Mouse (Mus musculus): ENCODE data around the gene Tmtc1.

Gene Tmtc1

GRCm38 (mm10) chr6:148302261-148302660, 141.9 kb downstream of the Tmtc1 start:
- DNase-seq, result no peak

DNA sequence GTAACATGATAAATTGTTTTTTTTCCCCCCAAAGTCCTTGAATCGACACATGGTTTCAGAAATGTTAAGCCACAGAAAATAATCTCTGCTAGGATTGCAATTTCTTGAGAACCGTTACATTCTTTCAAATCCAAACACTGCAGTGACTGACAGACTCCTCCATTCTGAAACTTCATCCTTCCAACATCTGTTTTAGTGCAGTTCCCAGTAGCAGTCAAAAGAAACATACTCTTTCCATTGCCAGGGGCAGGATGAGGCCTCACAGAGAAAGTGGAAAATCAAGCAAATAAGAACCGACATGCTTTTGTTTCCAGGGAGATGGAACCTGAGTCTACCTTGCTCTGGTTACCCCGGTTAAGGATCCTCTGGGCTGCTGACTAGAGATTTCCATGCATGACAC, 147.1 kb downstream of the Tmtc1 start:
- DNase-seq, result no peak

DNA sequence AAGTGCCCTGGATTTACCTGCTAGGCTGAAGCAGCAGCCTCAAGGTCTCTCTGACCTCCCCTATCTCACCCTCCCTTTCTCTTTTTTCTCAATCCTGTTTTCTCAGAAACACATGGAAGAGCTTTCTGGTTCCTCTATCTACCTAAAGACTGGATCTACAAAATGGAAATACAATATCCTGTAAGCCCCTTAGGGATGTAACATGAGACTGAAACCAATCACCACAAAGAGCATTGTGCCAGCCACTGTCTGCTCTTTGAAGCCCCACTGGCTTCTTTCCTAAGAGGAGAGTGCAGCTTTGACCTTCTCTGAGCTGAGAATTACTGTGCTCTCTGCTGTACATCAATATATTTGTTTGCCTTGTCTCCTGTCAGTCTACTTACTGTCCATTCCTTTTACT, 147.8 kb downstream of the Tmtc1 start:
- no peak for DNase-seq

DNA sequence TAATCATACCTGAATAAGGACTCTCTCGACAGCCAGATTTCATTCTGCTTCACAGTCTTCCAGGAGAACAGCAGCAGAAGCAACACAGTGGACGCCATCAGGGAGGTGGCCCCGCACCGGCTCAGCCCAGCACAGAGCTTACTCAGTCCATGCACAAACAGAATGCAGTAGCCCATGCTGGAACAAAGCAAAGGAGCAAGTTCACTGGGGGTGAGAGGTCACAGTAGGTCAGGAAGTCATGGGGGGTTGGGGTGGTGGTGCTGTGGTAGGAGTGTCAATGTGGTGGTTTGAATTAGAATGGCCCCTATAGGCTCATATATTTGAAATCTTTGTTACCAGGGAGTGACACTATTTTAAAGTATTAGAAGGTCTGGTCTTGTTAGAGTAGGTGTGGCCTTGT, 149.7 kb downstream of the Tmtc1 start:
- no peak for DNase-seq

DNA sequence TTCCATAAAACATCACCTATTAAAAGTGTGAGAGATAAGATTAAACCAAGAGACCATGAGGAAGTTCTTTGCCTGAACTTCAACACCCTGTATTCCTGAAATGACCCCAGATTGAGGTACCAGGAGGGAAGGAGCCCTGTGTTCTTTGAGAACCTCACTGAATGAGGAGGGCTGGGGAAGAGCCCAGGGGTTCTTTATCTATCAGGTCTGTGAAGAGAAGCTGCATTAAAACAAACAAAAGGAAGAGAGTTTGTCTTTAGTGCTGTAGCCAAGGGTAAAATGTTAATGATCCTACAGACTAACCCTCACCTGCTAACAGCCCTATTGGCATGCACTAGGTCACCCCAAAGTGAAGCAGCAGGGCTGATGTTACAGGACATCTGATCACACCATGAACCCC, 153.3 kb downstream of the Tmtc1 start:
- no peak for DNase-seq

DNA sequence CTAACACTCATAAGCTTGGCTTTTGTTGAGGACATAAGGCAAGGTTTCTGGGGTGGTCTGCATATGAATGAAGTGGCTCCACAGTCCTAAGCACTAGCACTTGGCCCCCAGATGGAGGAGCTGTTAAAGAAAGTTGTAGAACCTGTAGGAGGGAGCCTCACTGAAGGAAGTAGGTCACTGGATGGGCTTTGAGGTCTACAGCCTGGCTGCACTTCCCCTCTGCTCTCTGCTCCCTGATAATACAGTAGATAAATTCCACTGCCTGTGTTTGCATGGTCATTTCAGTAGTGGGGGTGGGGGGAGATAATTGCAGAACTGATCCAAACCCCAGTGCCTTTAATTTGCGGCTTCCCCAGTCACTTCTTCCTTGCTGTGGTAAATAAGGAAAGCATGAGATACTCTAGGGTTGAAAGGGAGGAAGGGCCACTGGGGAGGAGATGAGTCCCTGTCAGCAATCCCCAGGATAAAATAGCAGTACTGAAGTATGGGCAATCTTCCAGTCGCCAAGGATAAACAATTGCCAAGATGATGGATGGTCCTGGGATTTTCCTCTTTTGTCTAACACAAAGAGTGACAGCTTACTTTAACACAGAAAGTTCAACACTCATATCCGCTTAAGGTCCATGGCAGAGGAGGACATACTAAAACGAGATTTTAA, 160.8 kb downstream of the Tmtc1 start:
- no peak for DNase-seq

DNA sequence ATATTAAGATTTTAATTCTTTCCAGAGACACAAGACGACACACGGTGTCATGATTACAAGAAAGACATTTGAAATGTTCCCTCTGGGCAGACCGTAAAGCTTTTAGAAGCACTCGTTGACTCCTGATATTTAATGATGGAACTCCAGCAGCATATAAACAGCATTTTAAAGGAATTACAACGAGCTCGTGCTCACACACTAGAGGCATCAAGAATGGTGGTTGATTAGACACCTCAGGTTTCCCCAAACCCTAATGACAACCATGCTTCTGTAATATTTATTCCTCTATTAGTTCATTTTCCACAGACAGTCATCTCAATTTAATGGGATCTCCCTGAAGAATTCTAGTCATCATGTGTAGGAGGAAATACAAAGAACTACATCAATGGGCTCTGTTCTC, 164.9 kb downstream of the Tmtc1 start:
- DNase-seq, result no peak

DNA sequence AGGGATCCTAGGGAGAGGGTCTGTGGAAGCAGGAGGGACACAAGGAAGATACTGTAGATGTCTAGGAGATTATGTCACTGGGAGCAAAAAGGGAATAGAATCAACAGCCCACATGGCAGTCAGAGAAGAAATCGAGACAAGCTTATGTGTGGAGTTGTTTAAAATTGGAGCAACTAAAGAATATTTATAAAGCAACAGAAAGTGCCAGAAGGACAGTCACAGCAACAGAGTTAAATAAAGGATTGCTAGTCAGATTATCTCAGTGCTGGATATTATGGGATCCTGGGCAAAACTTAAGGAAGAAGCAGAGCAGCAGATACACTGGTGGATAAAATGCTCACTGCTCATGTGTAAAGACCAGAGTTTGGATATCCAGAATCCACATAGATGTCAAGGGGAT, 167.8 kb downstream of the Tmtc1 start:
- DNase-seq, result no peak

GRCm38 (mm10) chr6:148275046-148275445, 169.1 kb downstream of the Tmtc1 start:
- DNase-seq, result no peak

DNA sequence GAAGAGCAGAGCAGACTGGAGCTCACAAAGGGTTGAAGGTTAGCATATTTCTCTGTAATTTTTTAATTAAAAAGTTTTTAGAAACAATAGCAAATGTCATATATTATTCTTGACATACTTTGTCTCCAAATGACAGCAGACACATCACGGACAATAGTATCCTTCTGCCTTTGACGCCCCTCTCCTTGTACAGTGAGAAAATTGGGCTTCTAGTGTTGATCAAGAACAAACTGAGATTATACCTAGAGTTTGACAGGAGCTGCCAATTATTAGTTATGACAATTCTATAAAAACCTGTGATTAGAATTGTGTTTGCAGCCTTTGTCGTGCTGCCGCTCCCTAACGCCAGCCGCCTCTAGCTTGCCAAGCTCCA, 183.5 kb downstream of the Tmtc1 start:
- no peak for DNase-seq

- no peak for DNase-seq
Observed at GRCm38 (mm10) chr6:148259979-148260728, 184.0 kb downstream of the Tmtc1 start.

DNA sequence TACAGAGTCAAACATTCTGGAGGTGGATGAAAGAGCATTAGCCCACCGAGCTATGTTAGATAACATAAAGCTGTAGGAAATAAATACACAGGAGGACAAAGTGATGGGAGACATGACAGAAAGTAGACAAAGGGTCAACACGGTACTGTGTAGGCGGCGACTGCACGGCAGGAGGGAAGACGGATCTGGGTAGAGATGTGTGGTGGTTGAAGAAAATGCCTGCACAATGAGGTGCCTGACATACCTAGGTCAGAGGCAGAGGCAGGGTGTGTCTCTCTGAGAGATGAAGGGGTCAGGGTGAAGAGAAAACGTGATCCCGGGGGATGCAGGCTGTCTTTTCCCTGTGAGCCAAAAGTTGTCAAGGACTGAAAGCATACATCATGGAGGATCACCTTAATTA, 185.1 kb downstream of the Tmtc1 start:
- DNase-seq, result no peak

- no peak for DNase-seq
Observed at GRCm38 (mm10) chr6:148257805-148258204, 186.4 kb downstream of the Tmtc1 start.

DNA sequence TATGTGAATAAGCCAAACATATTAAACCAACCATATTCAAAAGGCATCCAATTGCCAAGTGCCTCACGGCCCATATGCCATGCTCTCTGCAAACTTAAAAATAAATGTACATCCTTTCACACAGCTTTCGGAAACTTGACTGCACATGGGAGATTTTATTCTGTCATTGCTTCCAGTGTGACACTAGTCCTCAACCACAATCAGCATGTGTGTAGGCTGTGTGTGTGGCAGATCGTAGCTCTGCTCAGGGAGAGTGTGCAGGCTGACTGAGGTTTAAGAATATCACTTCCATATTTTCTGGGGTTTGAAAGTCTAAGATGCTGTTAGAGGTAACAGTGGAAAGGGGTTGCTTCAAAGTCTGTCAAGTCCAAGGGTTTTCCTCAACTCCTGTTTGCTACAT, 188.1 kb downstream of the Tmtc1 start:
- DNase-seq, result no peak

- no peak for DNase-seq
Observed at GRCm38 (mm10) chr6:148255395-148256053, 188.7 kb downstream of the Tmtc1 start.

GRCm38 (mm10) chr6:148249221-148249620, 195.0 kb downstream of the Tmtc1 start:
- DNase-seq, result no peak

DNA sequence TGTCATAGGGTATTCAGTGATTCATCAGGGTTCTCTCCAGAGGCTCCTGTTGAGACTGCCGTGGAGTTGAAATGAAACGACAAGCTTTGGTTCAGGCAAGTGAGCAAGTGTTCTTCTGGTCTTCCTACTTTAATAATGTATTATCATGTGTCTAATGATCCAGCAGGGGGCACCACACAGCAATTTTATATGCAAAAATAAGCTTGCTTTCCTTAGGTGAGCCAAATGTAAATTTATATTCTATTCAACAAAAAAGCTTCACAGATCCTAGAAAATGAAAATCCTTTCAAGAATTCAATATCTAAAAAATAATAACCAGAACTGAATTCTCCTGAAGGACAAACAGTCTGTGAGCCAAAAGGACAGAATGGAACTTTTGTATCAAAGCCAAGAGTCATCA, 195.6 kb downstream of the Tmtc1 start:
- DNase-seq, result peak; percentile 30

GRCm38 (mm10) chr6:148246544-148246943, 197.6 kb downstream of the Tmtc1 start:
- no peak for DNase-seq

DNA sequence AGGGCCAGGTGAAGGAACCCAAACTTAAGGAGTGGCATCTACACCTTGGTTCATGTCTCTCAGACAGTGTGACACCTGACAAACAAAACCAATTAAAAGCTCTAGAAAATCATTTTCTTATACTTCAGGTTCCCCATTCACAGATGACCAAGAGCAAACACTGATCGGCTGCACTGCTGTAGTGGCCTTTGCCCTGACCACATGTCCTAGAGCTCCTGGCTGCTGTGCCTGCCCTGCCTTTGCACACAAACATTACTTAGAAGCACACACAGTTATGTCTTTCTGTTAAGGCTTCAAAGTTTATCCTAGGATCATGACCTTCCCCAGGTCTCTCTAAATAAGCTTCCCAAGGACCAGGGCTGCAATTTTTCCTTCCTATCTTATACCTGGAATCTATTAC, 199.4 kb downstream of the Tmtc1 start:
- no peak for DNase-seq

- no peak for DNase-seq
Observed at GRCm38 (mm10) chr6:148242304-148242703, 201.9 kb downstream of the Tmtc1 start.

DNA sequence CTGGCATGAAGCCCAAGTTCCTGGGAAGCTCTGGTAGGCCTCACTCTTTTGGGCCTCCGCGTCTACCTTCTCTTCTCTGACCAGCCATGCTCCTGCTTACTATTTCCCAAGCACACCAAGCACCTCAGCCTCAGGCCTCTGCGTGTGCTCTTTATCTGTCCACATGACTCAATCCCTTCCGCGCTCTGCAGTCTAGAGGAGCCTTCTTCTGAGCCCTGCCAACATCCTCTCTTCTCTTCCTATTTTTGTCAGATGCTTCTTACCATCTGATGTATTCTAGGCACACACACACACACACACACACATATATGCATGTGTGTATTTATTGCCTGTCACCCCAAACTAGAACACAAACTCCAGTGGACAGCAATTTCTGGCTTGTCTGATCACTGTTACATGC, 202.5 kb downstream of the Tmtc1 start:
- no peak for DNase-seq

GRCm38 (mm10) chr6:148239311-148239710, 204.9 kb downstream of the Tmtc1 start:
- no peak for DNase-seq

- no peak for DNase-seq
Observed at GRCm38 (mm10) chr6:148237453-148237852, 206.7 kb downstream of the Tmtc1 start.

DNA sequence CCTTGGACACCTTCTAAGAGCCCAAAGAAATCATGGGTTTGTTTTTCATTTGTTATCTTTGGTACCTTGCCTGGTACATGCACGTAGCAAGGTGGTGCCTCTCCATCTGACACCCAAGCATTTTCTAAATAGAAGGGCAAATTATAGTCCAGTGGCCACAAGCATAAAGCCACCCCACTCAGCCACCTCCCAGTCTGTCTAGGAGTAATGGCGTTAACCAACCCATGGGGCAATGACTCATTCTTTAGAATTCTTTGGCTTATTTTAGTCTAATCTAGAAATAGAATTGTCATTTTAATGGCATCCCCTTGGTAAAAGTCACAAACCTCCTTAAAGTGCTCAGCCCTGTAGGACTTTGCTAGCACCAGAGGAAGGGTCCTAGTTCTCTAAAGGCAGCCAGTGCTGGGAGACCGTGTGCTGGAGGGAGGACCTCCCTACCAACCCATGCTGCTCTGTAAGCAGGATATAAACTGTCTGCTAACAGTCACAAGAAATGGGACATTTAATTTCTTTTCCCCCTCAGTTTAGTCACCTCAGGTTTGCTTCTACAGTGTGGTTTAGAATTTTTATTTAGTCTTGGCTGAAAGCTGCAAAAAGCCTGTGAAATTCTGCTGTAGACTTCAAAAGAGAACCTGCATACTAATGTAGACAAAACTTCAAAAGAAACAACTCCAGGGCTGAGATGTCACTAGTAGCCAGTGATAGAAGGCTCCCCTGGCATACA, 209.9 kb downstream of the Tmtc1 start:
- no peak for DNase-seq

Measured in cerebellum, adult 9-10 months (tissue).